Mouse (Mus musculus) subcutaneous adipose tissue, adult 2 months (tissue): ENCODE measurements around the gene Lrrtm3. TPM values are rescaled to one million over a fixed set of nuclear protein-coding genes. Genes with fewer than 3 reads are reported as not detected.

ENCODE experiments used
- polyA plus RNA-seq: library from polyadenylated mRNA; depleted of rRNA; stranded (reverse); fragments of >200 nt; gene quantifications from 2 replicates; pipeline ENCODE4 v1.2.3, GENCODE M21; 2012; ENCODE audit warnings: low replicate concordance; rRNA removed

Gene Lrrtm3
- 0.08 TPM in 1 of 2 replicates, not detected in the other for polyA plus RNA-seq

DNA sequence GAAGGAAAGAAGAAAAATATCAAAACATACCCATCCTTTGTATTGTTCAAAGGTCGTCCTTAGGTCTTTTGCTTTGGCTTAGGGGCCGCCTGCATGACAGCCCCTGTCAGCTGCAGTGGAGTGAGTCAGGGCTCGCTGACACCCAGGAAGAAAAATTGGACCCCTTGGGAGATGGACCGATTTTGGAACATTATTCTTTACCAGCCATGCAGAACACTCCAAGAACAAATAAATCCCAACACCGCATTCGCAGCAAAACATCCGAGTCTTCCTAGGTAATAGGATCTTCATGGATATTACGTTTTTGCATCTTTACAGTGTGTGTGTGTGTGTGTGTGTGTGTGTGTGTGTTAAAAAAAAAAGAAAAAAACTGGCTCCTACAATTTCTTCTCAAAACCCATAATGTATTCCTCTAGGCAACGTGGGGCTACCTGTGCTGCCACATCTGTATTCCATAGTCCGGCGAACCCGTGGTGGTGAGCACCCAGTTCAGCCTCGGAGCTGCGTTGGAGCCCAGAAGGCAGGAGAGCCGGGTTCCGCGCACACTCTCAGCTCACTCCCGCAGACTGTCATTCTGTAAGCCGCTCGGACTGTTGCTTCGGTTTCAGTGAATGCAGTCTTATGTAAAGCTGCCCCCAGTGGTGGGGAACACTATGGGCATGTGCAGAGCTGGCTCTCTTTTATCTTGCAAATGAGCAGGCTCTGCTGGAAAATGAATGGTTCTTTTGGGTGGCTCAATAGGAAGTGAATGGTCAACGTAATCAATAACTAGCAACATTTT is at the start of gene Lrrtm3:
Lrrtm3 (minus strand) TSS at position 598 of the 781 bp plus-strand sequence.

DNA sequence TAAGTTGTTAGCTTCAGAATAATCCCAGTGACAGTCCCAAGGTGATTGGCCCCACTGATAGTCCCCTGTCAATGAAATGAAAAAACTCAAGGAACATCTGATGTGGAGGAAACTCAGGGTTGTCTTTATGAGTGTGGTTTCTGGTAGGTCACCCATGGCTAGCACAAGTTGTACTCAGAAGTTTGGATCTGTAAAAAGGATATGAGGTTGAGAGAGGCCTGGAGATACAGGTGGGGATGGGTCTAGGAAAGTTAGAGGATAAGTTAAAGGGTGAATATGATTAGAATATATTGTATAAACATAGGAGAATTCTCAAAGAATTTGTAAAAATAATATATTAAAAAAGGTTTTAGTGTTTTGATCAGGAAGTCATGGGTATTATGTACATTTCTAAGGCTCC is 162.7 kb downstream of the Lrrtm3 start, which contains the start of gene Gm10118:
Gm10118 (minus strand) TSS at position 101 of the 400 bp plus-strand sequence.

Other genes starting within 250 kb of the Lrrtm3 start
- gene Gm10118, start 162.8 kb downstream of the Lrrtm3 start, polyA plus RNA-seq = not detected in 2 replicates